Mouse (Mus musculus) olfactory bulb, adult 2 months (tissue): ENCODE results near the gene 4930402H24Rik.

Source experiments
- CTCF ChIP-seq: fragments of 200-500 bp; IDR thresholded peaks from 2 replicates; pipeline ENCODE4 v1.5.1; 2012; ENCODE audit warnings: low read depth, mild to moderate bottlenecking, low read length, moderate library complexity; ENCODE audit not compliant: insufficient read depth
- POLR2A ChIP-seq: fragments of 200-500 bp; IDR thresholded peaks from 2 replicates; pipeline ENCODE4 v1.6.1; 2012; ENCODE audit warnings: mild to moderate bottlenecking, low read depth, low read length, moderate library complexity; ENCODE audit not compliant: insufficient read depth

DNA sequence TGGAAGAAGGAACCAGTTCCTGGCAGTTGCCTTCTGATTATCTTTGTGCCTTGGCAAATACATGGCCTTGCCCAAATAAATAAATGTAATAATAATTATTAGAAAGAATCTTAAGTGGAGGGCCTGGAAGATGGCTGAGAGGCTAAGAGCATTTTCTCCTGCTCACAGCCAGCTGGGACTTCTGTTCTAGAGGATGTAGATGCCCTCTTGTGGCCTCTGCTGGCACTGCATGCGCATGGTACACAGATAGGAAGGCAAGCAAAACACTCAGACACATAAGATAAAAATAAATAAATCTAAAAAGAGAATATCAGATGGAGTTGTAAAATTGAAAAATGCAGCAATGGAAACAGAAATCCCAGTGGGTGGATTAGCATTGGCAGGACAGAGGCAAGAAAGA, 44.3 kb upstream of the 4930402H24Rik start:
- no peak for TF ChIP-seq CTCF
- TF ChIP-seq POLR2A, result no peak
